Comparison of ENCODE assay signal across 8 mouse cellular contexts in the genomic region with DNA sequence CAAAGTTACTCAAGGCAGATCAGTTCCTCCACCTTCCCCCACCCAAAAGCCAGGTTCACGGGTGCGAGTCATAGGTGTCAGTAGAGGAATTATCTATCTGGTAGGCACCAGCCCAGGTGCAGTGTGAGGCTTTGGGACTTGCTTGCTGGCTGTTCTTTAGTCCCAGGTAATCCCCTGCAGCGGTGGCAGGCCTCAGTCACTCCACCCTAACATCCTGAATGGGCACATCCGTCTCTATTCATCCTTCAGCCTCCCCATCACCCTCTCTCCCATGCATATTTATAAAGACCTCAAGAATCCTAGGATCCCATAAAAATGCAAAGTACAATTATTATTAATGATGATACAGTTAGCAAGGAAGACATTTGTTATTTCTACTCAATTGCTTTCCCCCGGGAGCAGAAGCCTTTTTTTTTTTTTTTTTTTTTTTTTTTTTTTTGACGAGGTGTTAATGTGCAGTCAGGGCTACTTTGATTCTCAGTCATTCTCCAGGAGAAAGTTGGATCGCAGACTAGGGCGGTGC.
DNase-seq lines count a peak whose midpoint lies in the region; ATAC-seq and TF ChIP-seq lines count a peak whose summit lies in the region.

No protein-coding gene starts in this region.

- TF ChIP-seq CTCF in layer of hippocampus, adult 2 months (conservative IDR thresholded peaks at IDR 0.05): no peak
- TF ChIP-seq CTCF in midbrain, postnatal 0 days (IDR thresholded peaks at IDR 0.05): no peak

- H3K4me1 ChIP-seq in embryonic facial prominence, embryonic 11.5 days (ENCODE audit: control insufficient read depth, insufficient read depth, low read length): 0 out of 2 replicates have a peak, but pooled peaks cover 2% of the 10 kb centered on the region
- H3K4me1 ChIP-seq in hindbrain, embryonic 15.5 days (replicated peaks): peaks cover 27% of the 10 kb centered on the region
- H3K4me1 ChIP-seq in midbrain, postnatal 0 days (ENCODE audit: insufficient read depth, low read length): peaks cover 8% of the 10 kb centered on the region; the same call in 1 of the 2 replicates

- peak overlapping the region; percentile 96 for H3K27ac ChIP-seq in layer of hippocampus, adult 2 months
- H3K27ac ChIP-seq in embryonic facial prominence, embryonic 11.5 days (replicated peaks; ENCODE audit: low read depth, low read length): peak overlapping the region; percentile 88
- peak overlapping the region; percentile 97 for H3K27ac ChIP-seq in hindbrain, embryonic 15.5 days (replicated peaks)
- H3K27ac ChIP-seq in midbrain, postnatal 0 days (ENCODE audit: low read depth, low read length): peak overlapping the region; percentile 97

- no peaks in the 10 kb centered on the region for H3K9me3 ChIP-seq in embryonic facial prominence, embryonic 11.5 days (replicated peaks; ENCODE audit: control insufficient read depth, low read length)
- no peaks in the 10 kb centered on the region for H3K9me3 ChIP-seq in hindbrain, embryonic 15.5 days
- H3K9me3 ChIP-seq in midbrain, postnatal 0 days (ENCODE audit: low read length): no peaks in the 10 kb centered on the region

- WGBS in embryonic facial prominence, embryonic 11.5 days: 18% methylated on average over 8 of the region's 8 CpGs
- WGBS in hindbrain, embryonic 15.5 days: 13% methylated on average over 8 of the region's 8 CpGs
- 10% methylated on average over 8 of the region's 8 CpGs for WGBS in midbrain, postnatal 0 days

- H3K36me3 ChIP-seq in embryonic facial prominence, embryonic 11.5 days (replicated peaks; ENCODE audit: control insufficient read depth, insufficient read depth, low read depth, low read length): no peaks in the 10 kb centered on the region
- no peaks in the 10 kb centered on the region for H3K36me3 ChIP-seq in hindbrain, embryonic 15.5 days
- no peaks in the 10 kb centered on the region for H3K36me3 ChIP-seq in midbrain, postnatal 0 days (ENCODE audit: insufficient read depth, low read length)

- H3K4me3 ChIP-seq in layer of hippocampus, adult 2 months: peak overlapping the region; percentile 55; the same call in 1 of the 2 replicates
- H3K4me3 ChIP-seq in embryonic facial prominence, embryonic 11.5 days (ENCODE audit: low read depth, low read length): no peak overlapping the region
- peak overlapping the region; percentile 38 for H3K4me3 ChIP-seq in hindbrain, embryonic 15.5 days
- H3K4me3 ChIP-seq in midbrain, postnatal 0 days (ENCODE audit: low read depth, low read length): peak overlapping the region; percentile 36

- H3K9ac ChIP-seq in embryonic facial prominence, embryonic 11.5 days (replicated peaks; ENCODE audit: low read length): peak overlapping the region; percentile 59
- H3K9ac ChIP-seq in hindbrain, embryonic 15.5 days: peak overlapping the region; percentile 52
- peak overlapping the region; percentile 63 for H3K9ac ChIP-seq in midbrain, postnatal 0 days (replicated peaks; ENCODE audit: low read length, poor library complexity, severe bottlenecking)

- DNase-seq in layer of hippocampus, adult 2 months (ENCODE audit: low spot score in 2 of 2): no peak
- no peak for DNase-seq in layer of hippocampus, adult 18-20 months (ENCODE audit: low spot score in 2 of 2)
- DNase-seq in embryonic facial prominence, embryonic 11.5 days (ENCODE audit: low spot score): no peak
- no peak for DNase-seq in midbrain, postnatal 0 days (ENCODE audit: low spot score)
- DNase-seq in thymus, postnatal 4 days: no peak
- DNase-seq in gastrocnemius, postnatal 4 days (ENCODE audit: low spot score in 2 of 2): no peak
- DNase-seq in layer of hippocampus, adult 8-10 months (ENCODE audit: low spot score in 2 of 2): no peak

- ATAC-seq in embryonic facial prominence, embryonic 11.5 days (replicated peaks; ENCODE audit: insufficient number of reproducible peaks, low FRiP score, low TSS enrichment, low read depth): no peak
- peak; percentile 55; the same call in 1 of the 2 replicates for ATAC-seq in hindbrain, embryonic 15.5 days (ENCODE audit: low FRiP score, low read depth)
- 0 out of 2 replicates have a peak, but pooled peaks have one; percentile 57 for ATAC-seq in midbrain, postnatal 0 days (ENCODE audit: low FRiP score)

- peak overlapping the region; percentile 40 for H3K4me2 ChIP-seq in embryonic facial prominence, embryonic 11.5 days (ENCODE audit: low read depth, low read length)
- H3K4me2 ChIP-seq in hindbrain, embryonic 15.5 days: peak overlapping the region; percentile 61
- H3K4me2 ChIP-seq in midbrain, postnatal 0 days (ENCODE audit: low read depth, low read length, poor library complexity, severe bottlenecking): peak overlapping the region; percentile 55

- no peaks in the 10 kb centered on the region for H3K27me3 ChIP-seq in embryonic facial prominence, embryonic 11.5 days (ENCODE audit: control insufficient read depth, insufficient read depth, low read length)
- H3K27me3 ChIP-seq in hindbrain, embryonic 15.5 days: no peaks in the 10 kb centered on the region
- H3K27me3 ChIP-seq in midbrain, postnatal 0 days (ENCODE audit: insufficient read depth, low read length): no peaks in the 10 kb centered on the region
